Mouse (Mus musculus) liver, embryonic 16.5 days (tissue): Measurements from ENCODE around the gene Mapk9. TPM values are rescaled to one million over a fixed set of nuclear protein-coding genes. Genes with fewer than 3 reads are reported as not detected.

Experiments
- ATAC-seq: fragments of 200-750 bp; cut with Nextera tagmentation; 2 replicates; pipeline ENCODE4 v1.8.0; 2017; ENCODE audit warnings: low read depth, mild to moderate bottlenecking, moderate number of reproducible peaks, moderate library complexity
- H3K27ac ChIP-seq: fragments of 300-500 bp; sonication (generic); 2 replicates; pipeline ENCODE4 v1.5.1; 2014; ENCODE audit warnings: mild to moderate bottlenecking, low read length
- H3K27me3 ChIP-seq: fragments of 300-500 bp; sonication (generic); 2 replicates; pipeline ENCODE4 v1.6.1; 2014; ENCODE audit warnings: low read depth, low read length, mixed read lengths; ENCODE audit not compliant: control insufficient read depth, insufficient read depth
- H3K36me3 ChIP-seq: fragments of 300-500 bp; sonication (generic); 2 replicates; pipeline ENCODE4 v1.6.1; 2014; ENCODE audit warnings: mild to moderate bottlenecking; ENCODE audit not compliant: control insufficient read depth, insufficient read depth
- H3K4me1 ChIP-seq: fragments of 300-500 bp; sonication (generic); 2 replicates; pipeline ENCODE4 v1.6.1; 2014; ENCODE audit warnings: low read depth, low read length, mixed read lengths; ENCODE audit not compliant: control insufficient read depth
- H3K4me2 ChIP-seq: fragments of 300-500 bp; sonication (generic); 2 replicates; pipeline ENCODE4 v1.6.1; 2014; ENCODE audit warnings: low read depth, low read length, mixed read lengths
- H3K4me3 ChIP-seq: fragments of 300-500 bp; sonication (generic); 2 replicates; pipeline ENCODE4 v1.5.1; 2014; ENCODE audit warnings: low read depth, mild to moderate bottlenecking, low read length
- H3K9ac ChIP-seq: fragments of 300-500 bp; sonication (generic); 2 replicates; pipeline ENCODE4 v1.6.1; 2014; ENCODE audit warnings: low read depth, low read length
- H3K9me3 ChIP-seq: fragments of 300-500 bp; sonication (generic); replicated peaks from 2 replicates; pipeline ENCODE4 v1.6.1; 2016; ENCODE audit warnings: low read length; ENCODE audit not compliant: control insufficient read depth
- WGBS: fragments of 180-500 bp; shearing (Covaris S2); extraction: QIAGEN DNeasy Blood & Tissue Kit; methylation state at CpG from one replicate; pipeline ENCODE4 v1.1.7; 2014; ENCODE audit not compliant: insufficient replicate concordance; 5-methylcytosine and 5-hydroxymethylcytosine counted together
- polyA plus RNA-seq: library from polyadenylated mRNA; unstranded; fragments of >200 nt; fragmentation: Nextera tagmentation; extraction: Ambion mirVana; gene quantifications from 2 replicates; pipeline ENCODE4 v1.2.1, GENCODE M21; 2015

The Mapk9 gene
- polyA plus RNA-seq, 1 experiment from 2014 or later, result 15.1 TPM

DNA sequence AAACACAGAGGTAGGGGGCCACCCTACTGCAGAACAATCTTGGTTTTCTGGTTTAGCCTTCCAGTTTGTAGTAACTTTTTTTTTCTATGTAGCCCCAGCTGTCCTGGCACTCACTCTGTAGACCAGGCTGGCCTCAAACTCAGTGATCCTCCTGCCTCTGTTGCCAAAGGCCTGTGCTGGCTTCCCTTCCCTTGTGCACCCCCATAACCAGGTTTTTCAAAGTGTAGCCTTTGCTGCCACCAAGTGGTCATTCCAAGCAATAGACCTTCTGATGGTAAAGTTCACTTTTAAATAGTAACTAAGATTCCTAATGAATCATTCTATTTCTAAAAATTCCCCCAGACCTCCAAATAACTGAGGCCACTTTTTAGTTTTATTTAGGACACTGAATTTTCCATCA is 23.2 kb downstream of the Mapk9 start:
- H3K4me3 ChIP-seq, result no peak overlapping the region
- no peak overlapping the region for H3K4me2 ChIP-seq
- peaks cover 11% of the 10 kb centered on the region for H3K4me1 ChIP-seq
- no peak for ATAC-seq
- H3K36me3 ChIP-seq, result peaks cover 6% of the 10 kb centered on the region
- H3K27ac ChIP-seq, result no peak overlapping the region
- H3K9ac ChIP-seq, result no peak overlapping the region
- H3K27me3 ChIP-seq, result no peaks in the 10 kb centered on the region
- H3K9me3 ChIP-seq, result no peaks in the 10 kb centered on the region

DNA sequence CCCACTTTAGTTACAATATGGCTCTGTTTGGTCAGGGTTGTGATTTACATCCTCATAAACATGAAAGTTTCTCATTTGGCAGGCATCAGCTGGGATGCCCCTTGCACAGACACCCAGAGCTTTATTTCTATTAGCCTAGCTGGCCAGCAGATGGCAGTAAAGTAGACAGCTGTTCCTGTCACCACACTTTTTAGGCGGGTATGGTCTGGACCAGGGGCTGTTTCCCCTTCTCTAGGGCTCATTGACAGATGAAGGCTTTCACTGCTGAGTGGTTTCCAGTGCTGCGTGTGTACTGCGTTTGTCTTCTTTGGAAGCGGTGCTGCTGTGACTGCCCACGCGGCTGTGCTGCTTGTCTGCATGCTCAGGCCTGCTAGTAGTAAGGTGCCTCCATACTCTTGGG is 25.4 kb downstream of the Mapk9 start:
- Histone ChIP-seq H3K9me3 (no peaks in the 10 kb centered on the region), H3K36me3 (peaks cover 6% of the 10 kb centered on the region), H3K4me2 (no peak overlapping the region), H3K4me1 (peaks cover 11% of the 10 kb centered on the region), H3K27me3 (no peaks in the 10 kb centered on the region), H3K9ac (no peak overlapping the region), H3K27ac (no peak overlapping the region), H3K4me3 (no peak overlapping the region)
- whole genome bisulfite sequencing, result 53% methylated on average over 6 of the region's 6 CpGs
- ATAC-seq, result no peak

DNA sequence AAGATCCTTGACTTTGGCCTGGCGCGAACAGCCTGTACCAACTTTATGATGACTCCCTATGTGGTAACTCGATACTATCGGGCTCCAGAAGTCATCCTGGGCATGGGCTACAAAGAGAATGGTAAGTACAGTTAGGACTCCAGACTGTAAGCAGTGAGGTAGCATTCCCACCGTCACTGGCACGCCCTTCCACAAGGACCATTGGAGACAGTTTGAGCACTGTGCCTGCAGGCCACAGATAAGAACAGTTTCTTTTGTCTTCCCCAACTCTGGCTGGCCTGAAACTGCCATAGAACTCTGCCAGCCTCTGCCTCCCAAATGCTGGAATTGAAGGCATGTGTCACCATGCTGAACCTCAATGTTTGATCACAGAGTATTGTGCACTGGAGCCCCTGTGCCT is 26.2 kb downstream of the Mapk9 start:
- peaks cover 2% of the 10 kb centered on the region for H3K36me3 ChIP-seq
- no peak overlapping the region for H3K4me3 ChIP-seq
- H3K4me1 ChIP-seq, result peaks cover 11% of the 10 kb centered on the region
- WGBS, result 38% methylated on average over 6 of the region's 6 CpGs
- ATAC-seq, result peak; percentile 88
- H3K4me2 ChIP-seq, result peak overlapping the region; percentile 32; the same call in 1 of the 2 replicates
- peak overlapping the region; percentile 58 for H3K27ac ChIP-seq
- H3K27me3 ChIP-seq, result no peaks in the 10 kb centered on the region
- no peak overlapping the region for H3K9ac ChIP-seq
- no peaks in the 10 kb centered on the region for H3K9me3 ChIP-seq

DNA sequence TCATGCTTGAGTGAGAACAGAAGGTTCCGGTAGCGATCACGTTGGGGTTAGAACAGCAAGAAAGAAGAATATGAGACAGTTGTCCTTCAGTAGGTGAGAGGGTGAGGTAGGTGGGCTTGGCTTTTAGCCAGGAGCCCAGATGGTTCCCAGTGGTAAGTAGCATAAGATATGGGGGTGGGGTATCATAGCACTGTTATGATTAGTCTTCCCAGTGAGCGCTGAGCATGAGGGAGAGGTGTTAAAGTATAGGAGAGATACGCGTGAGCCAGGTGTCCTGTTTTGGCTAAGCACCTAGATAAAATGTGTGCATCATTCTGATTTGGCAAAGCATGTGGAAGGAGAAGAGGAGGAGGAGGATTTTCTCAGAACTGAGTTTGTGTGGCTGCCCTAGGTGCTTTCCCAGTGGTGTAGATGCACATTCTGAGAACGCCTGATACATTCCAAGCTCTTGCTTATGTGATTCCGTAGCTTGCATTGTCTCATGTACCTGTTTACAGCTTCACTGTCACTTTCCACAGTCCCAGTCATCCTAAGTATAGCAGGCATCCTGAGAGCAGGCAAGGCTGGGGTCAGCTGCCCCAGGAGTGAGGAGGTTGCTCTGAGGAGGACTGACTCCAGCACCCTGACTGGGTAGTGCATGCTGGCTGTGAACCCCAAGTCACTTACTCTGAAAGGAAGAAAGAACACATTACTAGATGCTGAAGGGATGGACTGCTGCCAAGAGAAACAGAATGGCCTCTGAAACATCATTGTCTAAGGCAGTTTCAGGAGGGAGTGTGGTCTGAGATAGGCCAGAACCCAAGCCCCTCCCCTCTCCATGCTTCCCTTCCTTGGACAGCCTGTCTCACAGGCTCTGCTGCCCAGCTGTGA is 30.6 kb downstream of the Mapk9 start:
- ATAC-seq, result no peak
- no peak overlapping the region for H3K4me3 ChIP-seq
- no peak overlapping the region for H3K9ac ChIP-seq
- peaks cover 7% of the 10 kb centered on the region for H3K36me3 ChIP-seq
- H3K27ac ChIP-seq, result no peak overlapping the region
- H3K4me1 ChIP-seq, result peaks cover 11% of the 10 kb centered on the region
- WGBS, result 82% methylated on average over 8 of the region's 8 CpGs
- H3K4me2 ChIP-seq, result no peak overlapping the region
- H3K27me3 ChIP-seq, result no peaks in the 10 kb centered on the region
- no peaks in the 10 kb centered on the region for H3K9me3 ChIP-seq

DNA sequence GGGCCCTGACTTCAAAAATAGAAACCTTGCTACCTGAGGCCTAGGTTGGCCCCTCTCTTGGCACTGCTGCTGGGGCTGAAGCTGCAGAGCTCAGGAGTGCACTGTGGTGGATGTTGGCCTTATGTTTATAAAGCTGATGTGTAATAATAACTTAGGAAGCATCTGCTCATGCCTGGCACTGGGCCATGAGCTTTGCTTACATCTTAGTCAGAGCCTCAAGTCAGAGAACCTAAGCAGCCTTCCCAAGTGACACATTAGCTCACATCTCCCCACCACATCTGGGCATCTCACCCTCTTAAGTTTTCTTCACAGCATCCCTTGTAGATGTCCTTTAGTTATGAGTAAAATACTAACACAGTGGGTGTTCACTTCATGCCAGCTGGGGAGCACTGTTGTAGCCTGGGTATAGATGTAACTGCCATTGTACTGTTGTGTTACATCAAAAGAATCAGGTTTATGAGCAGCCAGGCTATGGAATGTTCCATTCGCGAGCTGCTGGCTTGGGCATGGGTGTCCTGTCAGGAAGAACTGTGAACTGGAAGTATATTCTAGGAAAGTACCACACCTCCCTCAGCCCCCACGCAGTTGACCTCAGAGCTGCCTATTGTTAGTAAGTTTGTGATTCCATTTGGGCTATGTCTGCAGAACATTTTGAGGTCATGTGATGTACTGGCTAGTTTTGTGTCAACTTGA is 33.5 kb downstream of the Mapk9 start:
- no peak for ATAC-seq
- Histone ChIP-seq H3K4me3 (no peak overlapping the region), H3K4me2 (no peak overlapping the region), H3K36me3 (peaks cover 5% of the 10 kb centered on the region), H3K9me3 (no peaks in the 10 kb centered on the region), H3K27me3 (no peaks in the 10 kb centered on the region), H3K4me1 (no peaks in the 10 kb centered on the region), H3K9ac (no peak overlapping the region), H3K27ac (no peak overlapping the region)
- 76% methylated on average over 3 of the region's 3 CpGs for WGBS

DNA sequence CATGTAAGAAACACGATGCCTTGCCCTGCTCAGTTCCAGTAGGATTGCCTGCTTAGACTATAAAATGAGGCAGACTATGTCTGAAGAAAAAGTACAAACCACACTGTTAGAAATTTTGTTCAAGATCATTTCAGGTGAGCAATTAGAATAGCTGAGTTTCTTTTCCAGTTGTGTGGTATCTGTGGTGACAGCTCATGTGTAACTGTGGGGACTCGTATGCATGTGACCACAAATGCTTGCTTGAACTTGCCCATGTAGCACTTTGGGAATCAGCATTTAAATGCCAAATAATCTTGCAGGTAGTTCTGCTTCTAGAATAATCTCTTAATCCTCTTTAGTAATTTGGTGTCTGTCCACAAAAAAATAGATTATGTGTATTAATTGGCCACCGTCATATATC is 36.8 kb downstream of the Mapk9 start:
- Histone ChIP-seq H3K27ac (no peak overlapping the region), H3K27me3 (no peaks in the 10 kb centered on the region), H3K4me3 (no peak overlapping the region), H3K36me3 (peaks cover 4% of the 10 kb centered on the region), H3K4me1 (no peaks in the 10 kb centered on the region), H3K9me3 (no peaks in the 10 kb centered on the region), H3K4me2 (no peak overlapping the region), H3K9ac (no peak overlapping the region)
- ATAC-seq, result no peak
- WGBS, result 77% methylated on average over 3 of the region's 3 CpGs

DNA sequence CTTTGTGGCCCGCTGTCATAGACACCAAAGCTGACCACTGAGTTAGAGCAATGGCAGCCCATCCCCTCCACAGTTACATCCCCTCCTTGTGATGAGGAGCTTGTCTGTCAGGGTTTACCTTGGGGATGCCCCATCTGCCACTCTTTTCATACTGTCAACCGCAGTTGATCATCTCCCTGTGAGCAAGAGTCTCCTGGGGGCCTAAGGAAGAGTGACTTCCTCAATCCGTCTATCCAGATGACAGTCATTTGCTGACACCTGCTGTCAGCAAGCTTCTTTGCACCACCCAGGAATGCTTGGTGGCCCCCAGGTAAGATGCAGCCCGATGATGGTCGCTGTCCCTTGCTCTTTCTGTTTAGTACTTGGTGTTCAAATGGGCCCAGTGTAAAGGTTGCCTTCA is 41.9 kb downstream of the Mapk9 start:
- Histone ChIP-seq H3K27ac (no peak overlapping the region), H3K4me2 (no peak overlapping the region), H3K36me3 (no peaks in the 10 kb centered on the region; the same call in 1 of the 2 replicates), H3K4me1 (no peaks in the 10 kb centered on the region), H3K27me3 (no peaks in the 10 kb centered on the region), H3K9ac (no peak overlapping the region), H3K9me3 (no peaks in the 10 kb centered on the region), H3K4me3 (no peak overlapping the region)
- no peak for ATAC-seq
- WGBS, result 57% methylated on average over 5 of the region's 5 CpGs

DNA sequence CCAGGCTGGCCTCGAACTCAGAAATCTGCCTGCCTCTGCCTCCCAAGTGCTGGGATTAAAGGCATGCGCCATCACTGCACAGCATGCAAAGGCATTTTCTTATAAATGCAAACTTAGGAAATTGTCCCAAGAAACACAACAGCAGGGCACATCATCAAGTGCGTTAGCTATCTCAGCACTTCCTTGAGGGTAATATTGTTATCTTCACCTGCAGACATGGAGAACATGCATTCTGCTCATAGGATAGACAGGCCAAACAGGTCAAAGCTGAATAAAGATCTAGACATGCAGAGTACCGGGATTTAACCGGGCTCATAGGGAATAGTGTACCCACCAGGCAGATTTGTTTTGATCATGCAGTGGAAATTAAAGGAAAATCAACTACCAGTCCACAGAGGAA is 45.4 kb downstream of the Mapk9 start:
- no peak for ATAC-seq
- H3K9ac ChIP-seq, result no peak overlapping the region
- no peaks in the 10 kb centered on the region for H3K9me3 ChIP-seq
- no peaks in the 10 kb centered on the region for H3K27me3 ChIP-seq
- no peak overlapping the region for H3K4me2 ChIP-seq
- H3K4me3 ChIP-seq, result no peak overlapping the region
- H3K27ac ChIP-seq, result no peak overlapping the region
- no peaks in the 10 kb centered on the region for H3K4me1 ChIP-seq
- H3K36me3 ChIP-seq, result no peaks in the 10 kb centered on the region; the same call in 1 of the 2 replicates
- WGBS, result 44% methylated on average over 5 of the region's 5 CpGs

DNA sequence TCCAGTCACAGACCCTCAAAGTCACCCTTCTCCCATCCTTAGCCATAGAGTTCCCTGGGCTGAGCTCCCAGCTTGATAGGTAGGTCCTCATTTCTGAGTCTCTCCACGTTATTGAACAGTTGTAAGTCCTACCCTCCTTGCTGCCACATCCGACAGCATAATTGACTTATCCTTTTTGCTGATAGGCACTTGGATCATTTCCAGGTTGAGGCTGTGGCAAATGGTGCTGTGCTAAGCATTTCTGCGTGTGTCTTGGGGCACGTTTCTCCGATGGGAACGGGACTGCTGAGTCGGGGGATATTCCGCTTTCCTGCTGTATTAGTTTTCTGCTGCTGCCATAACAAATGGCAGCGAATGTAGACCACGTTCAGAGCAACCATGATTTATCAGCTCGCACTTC is 47.3 kb downstream of the Mapk9 start:
- H3K4me1 ChIP-seq, result no peaks in the 10 kb centered on the region
- no peak overlapping the region for H3K4me2 ChIP-seq
- no peaks in the 10 kb centered on the region for H3K36me3 ChIP-seq
- no peak overlapping the region for H3K4me3 ChIP-seq
- no peaks in the 10 kb centered on the region; the same call in 1 of the 2 replicates for H3K27me3 ChIP-seq
- no peak overlapping the region for H3K9ac ChIP-seq
- no peak for ATAC-seq
- no peak overlapping the region for H3K27ac ChIP-seq
- WGBS, result 66% methylated on average over 11 of the region's 11 CpGs
- H3K9me3 ChIP-seq, result no peaks in the 10 kb centered on the region
